Mouse (Mus musculus) thymus, adult 2 months (tissue): Measurements from ENCODE around the gene Kcne3.

Experiments
- CTCF ChIP-seq: fragments of 200-500 bp; IDR thresholded peaks from 2 replicates; pipeline ENCODE4 v1.5.1; 2012; ENCODE audit warnings: mild to moderate bottlenecking, control low read depth, low read length, moderate library complexity, borderline replicate concordance; ENCODE audit not compliant: control insufficient read depth, poor library complexity, insufficient read depth; ENCODE audit errors: extremely low read depth
- POLR2A ChIP-seq: fragments of 200-500 bp; IDR thresholded peaks from 2 replicates; pipeline ENCODE4 v1.6.1; 2012; ENCODE audit warnings: mild to moderate bottlenecking, low read length, control low read depth, moderate library complexity; ENCODE audit not compliant: control insufficient read depth, poor library complexity, insufficient read depth; ENCODE audit errors: extremely low read depth

GRCm38 (mm10) chr7:100170756-100171155 lies 5.5 kb upstream of the Kcne3 start:
- TF ChIP-seq CTCF = no peak
- no peak for TF ChIP-seq POLR2A
